Mouse (Mus musculus) frontal cortex, adult 2 months (tissue): ENCODE measurements around the gene Gm17622. TPM values are rescaled to one million over a fixed set of nuclear protein-coding genes. Genes with fewer than 3 reads are reported as not detected.

Experiments used
- DNase-seq, 2 experiments: peaks; one replicate each; pipeline ENCODE4 v3.0.0; 2022; ENCODE audit warnings: low spot score in 1 of 2; ENCODE audit errors: extremely low spot score in 1 of 2
- polyA plus RNA-seq: library from polyadenylated mRNA; depleted of rRNA; stranded (reverse); fragments of >200 nt; gene quantifications from 2 replicates; pipeline ENCODE4 v1.2.3, GENCODE M21; 2012; rRNA removed

Gm17622 gene
- polyA plus RNA-seq, 1 experiment: not detected

- no peak for DNase-seq
These were observed 17.0 kb downstream of the Gm17622 start for GRCm38 (mm10) chr13:96507541-96507940.

GRCm38 (mm10) chr13:96510635-96511034, 20.1 kb downstream of the Gm17622 start:
- peak in 1 of 2 experiments; percentile 31 for DNase-seq

DNA sequence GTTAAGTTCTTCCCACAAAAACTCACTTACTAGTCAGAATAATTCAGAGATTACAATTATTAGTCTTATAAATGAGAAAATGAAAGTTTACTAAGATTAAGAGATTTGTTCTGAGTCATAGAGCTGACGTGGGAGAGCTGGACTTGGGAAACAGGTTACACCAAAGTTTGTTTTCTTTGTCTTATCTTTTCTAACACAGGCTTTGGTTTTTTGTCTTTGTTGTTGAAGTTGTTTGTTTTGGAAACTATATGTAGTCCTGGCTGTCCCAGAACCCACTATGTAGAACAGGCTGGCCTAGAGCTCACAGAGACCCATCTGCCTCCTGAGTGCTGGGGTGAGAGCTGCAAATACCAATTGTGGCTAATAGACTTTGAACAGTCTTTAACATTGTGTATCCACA, 20.7 kb downstream of the Gm17622 start:
- DNase-seq: no peak

- no peak for DNase-seq
These were observed 21.4 kb downstream of the Gm17622 start for GRCm38 (mm10) chr13:96511893-96512292.

DNA sequence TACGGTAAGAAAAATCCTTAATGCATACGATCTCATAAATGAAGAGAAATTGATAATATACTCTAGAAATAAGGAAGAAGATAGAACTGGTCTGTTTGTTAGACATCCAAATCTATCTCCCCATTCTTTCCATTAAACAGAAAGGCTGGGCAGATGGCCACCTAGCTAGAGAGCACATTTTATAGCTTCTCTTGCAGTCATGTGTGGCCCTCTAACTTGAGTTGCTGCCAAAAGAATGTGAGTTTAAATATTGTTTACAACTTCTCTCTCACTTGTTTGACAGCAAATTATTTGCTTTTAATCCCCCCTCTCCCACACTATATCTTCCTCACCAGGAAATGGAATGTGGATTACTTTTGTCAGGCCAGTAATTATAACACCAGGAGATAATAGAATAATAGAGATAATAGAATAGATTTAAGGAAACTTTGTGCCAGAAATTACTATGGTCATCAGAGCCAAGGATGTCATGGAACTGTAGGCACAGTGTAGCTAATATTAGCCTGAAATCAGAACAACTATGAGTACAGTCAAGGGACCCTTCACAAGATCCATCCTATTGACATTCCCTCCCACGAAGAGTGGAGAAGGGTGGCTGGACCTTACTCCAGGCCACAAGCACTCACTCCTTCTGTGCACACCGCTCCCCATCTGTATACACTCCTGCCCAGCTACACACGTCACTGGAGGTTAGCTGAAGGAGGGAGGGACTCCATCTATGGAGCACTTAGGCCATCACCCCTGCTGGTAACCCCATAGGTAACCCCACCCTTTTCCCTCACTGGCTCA, 23.8 kb downstream of the Gm17622 start:
- DNase-seq: no peak

DNA sequence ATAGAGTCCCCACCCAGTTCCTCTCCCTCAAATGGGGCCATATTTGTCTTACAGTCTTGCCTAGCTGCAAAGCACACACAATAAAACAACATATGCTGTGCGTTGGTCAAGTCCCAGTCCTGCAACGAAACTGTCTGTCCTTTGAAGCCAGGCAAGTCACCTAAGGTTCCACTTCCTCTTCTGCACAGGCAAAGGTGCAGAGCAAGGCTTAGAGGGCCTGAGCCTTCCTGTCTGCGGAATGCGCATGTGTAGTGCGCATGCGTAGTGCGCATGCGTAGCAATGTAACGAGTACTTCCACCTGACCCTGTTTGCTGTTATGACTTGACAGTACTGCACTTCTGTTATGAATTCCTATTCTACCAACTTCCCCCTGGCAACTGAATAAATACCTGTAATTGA, 25.7 kb downstream of the Gm17622 start:
- DNase-seq: no peak

GRCm38 (mm10) chr13:96517335-96517734, 26.8 kb downstream of the Gm17622 start:
- DNase-seq: no peak

GRCm38 (mm10) chr13:96521294-96521693, 30.8 kb downstream of the Gm17622 start:
- DNase-seq: no peak

GRCm38 (mm10) chr13:96527022-96527421, 36.5 kb downstream of the Gm17622 start:
- no peak for DNase-seq

DNA sequence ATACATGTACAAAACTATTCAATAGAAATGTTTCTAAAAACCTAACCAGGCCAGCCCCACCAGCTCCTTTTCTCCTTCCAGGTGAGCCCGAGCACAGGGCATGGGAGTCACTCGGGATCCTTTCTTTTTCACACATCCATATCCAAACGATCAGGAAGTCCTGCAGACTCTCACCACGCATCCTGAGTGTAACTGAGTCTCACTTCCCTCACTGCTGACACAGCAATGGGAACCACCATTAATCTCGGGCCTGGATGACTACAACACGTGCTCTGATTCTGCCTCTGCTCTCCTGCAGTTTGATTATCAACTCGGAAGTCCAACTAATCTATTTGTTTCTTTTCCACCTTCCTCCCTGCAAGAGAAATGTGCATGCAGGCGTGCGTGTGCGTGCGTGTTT, 37.3 kb downstream of the Gm17622 start:
- DNase-seq: no peak

DNA sequence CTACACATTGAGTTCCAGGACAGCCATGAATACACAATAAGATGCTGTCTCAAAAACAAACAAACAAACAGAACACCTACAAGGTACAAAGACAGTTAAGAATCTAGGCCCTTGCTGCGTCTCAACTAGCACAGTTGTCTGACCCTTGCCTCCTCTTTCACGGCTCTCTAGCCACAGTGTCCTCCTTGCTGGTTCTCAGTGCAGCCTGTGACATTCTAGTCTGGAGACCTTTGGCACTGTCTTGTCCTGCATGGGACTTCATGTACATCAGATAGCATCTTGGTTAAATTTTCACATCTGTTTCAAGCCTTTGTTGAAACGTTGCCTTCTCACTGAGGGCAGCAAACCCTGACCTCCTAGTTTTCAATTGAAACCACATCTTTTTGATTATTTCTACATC, 38.2 kb downstream of the Gm17622 start:
- DNase-seq: no peak

GRCm38 (mm10) chr13:96529542-96529941, 39.0 kb downstream of the Gm17622 start:
- DNase-seq: no peak

DNA sequence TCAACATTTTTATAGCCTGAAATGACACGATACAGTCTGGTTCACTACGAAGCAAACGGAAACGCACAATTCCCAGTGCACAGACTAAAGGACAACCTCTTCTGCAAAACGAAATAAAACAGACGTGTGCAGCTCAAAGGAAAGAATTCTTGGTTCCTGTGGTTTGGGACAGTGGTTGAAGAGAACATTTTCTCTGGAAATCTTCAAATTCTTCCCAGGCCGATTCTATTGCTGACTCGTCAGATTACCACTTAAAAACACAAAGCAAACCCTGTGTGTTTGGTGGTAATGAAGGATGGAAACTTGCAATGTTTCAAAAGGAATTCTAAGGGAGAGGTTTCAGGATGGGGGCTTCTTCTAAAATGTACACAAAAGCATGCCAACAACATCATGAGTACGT, 39.5 kb downstream of the Gm17622 start:
- DNase-seq: no peak

- DNase-seq: no peak
These were observed 41.6 kb downstream of the Gm17622 start for GRCm38 (mm10) chr13:96532176-96532575.

DNA sequence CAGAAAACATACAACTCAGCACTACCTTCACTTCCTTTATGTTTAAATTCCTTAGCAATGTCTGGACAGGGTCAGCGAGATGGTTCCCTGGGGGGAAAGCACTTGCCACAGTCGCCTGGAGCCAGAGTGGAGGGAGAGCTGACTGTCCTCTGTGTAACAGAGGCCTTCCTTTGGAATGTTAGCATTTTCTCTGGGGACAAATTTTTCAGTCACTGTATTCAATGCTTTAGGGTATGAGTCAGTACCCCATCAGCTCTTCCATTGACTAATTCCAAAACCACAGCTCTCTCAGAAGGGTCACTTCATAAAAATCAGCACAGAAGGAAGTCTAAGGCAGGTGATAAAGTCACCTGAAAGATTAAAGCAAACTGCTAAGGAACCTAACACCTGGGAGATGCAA, 43.2 kb downstream of the Gm17622 start:
- no peak for DNase-seq

GRCm38 (mm10) chr13:96536821-96537572, 46.5 kb downstream of the Gm17622 start:
- DNase-seq: no peak

DNA sequence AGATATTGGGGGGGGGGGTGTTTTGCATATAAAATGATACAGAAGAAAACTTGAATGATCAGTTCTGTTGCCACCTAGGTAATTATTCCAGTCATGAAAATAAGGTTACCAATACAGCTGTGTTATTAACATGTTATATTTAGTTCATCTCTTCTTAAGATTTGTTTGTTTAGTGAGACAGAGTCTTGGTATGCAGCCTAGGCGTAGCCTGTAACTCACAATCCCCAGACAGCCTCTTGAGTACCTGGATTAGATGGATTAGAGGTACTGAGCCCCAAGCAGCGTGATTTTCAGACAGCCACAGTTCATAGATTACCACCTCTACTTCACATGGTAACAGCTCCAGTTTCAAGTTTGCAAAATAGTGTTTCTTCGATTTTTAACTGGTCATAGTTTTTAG, 47.6 kb downstream of the Gm17622 start:
- DNase-seq: no peak

Other genes with a start within 250 kb of the Gm17622 start
- gene Poc5, start 102.4 kb upstream of the Gm17622 start, polyA plus RNA-seq: 16.8 and 17.1 TPM in 2 replicates
- 0.16 and 0.38 TPM in 2 replicates for gene Ankdd1b, start 19.5 kb upstream of the Gm17622 start, polyA plus RNA-seq
- 6.9 and 8.5 TPM in 2 replicates for gene Polk, start 51.8 kb downstream of the Gm17622 start, polyA plus RNA-seq
- 31.3 and 36.7 TPM in 2 replicates for gene Col4a3bp, start 51.9 kb downstream of the Gm17622 start, polyA plus RNA-seq
- 50.1 and 63.5 TPM in 2 replicates for gene Hmgcr, start 180.2 kb downstream of the Gm17622 start, polyA plus RNA-seq